Mouse (Mus musculus) myocyte (in vitro differentiated cells): ENCODE measurements around the gene Mrpl52. TPM values are rescaled to one million over a fixed set of nuclear protein-coding genes. Genes with fewer than 3 reads are reported as not detected.

Source experiments
- H3K27me3 ChIP-seq: one replicate; pipeline ENCODE4 v1.6.1; 2011; ENCODE audit not compliant: control insufficient read depth, insufficient read depth, insufficient read length
- H3K36me3 ChIP-seq: one replicate; pipeline ENCODE4 v1.6.1; 2011; ENCODE audit not compliant: control insufficient read depth, insufficient read depth
- H3K4me2 ChIP-seq: one replicate; pipeline ENCODE4 v1.6.1; 2011; ENCODE audit warnings: low read depth, control low read depth
- H3K4me3 ChIP-seq: one replicate; pipeline ENCODE4 v1.5.1; 2011; ENCODE audit warnings: mild to moderate bottlenecking, control low read depth, moderate library complexity
- H3K79me2 ChIP-seq: one replicate; pipeline ENCODE4 v1.6.1; 2011; ENCODE audit not compliant: control insufficient read depth, insufficient read depth
- H3ac ChIP-seq: one replicate; pipeline ENCODE4 v1.6.1; 2011; ENCODE audit not compliant: control insufficient read depth, insufficient read length
- CEBPB ChIP-seq: IDR thresholded peaks from 2 replicates; pipeline ENCODE4 v1.6.1; 2011; ENCODE audit warnings: mild to moderate bottlenecking, moderate library complexity; ENCODE audit not compliant: poor library complexity, insufficient read depth, severe bottlenecking
- E2F4 ChIP-seq: IDR thresholded peaks from one replicate; pipeline ENCODE4 v1.6.1; 2011; ENCODE audit warnings: mild to moderate bottlenecking, control low read depth, moderate library complexity; ENCODE audit not compliant: insufficient read depth
- MAX ChIP-seq: IDR thresholded peaks from one replicate; pipeline ENCODE4 v1.6.1; 2011; ENCODE audit warnings: low read depth, mild to moderate bottlenecking, control low read depth
- MYOD1 ChIP-seq, 3 experiments: IDR thresholded peaks; one replicate each; pipeline ENCODE4 v1.6.1; 2011; ENCODE audit warnings: control low read depth in 2 of 3, low read depth in 2 of 3, mild to moderate bottlenecking in 2 of 3, moderate library complexity in 1 of 3; ENCODE audit not compliant: insufficient read length in 2 of 3, control insufficient read depth in 1 of 3
- MYOG ChIP-seq, 3 experiments: IDR thresholded peaks; one replicate each; pipeline ENCODE4 v1.6.1; 2011; ENCODE audit warnings: control low read depth in 2 of 3, low read depth in 2 of 3, mild to moderate bottlenecking in 2 of 3; ENCODE audit not compliant: insufficient read length in 2 of 3, control insufficient read depth in 1 of 3, insufficient read depth in 1 of 3
- POLR2A ChIP-seq: IDR thresholded peaks from one replicate; pipeline ENCODE4 v1.6.1; 2011; ENCODE audit warnings: low read depth, mild to moderate bottlenecking, control low read depth, moderate library complexity; ENCODE audit not compliant: insufficient read length
- POLR2AphosphoS2 ChIP-seq: IDR thresholded peaks from one replicate; pipeline ENCODE4 v1.6.1; 2011; ENCODE audit warnings: low read depth, control low read depth; ENCODE audit not compliant: insufficient read length
- REST ChIP-seq: IDR thresholded peaks from one replicate; pipeline ENCODE4 v1.6.1; 2011; ENCODE audit warnings: mild to moderate bottlenecking, control low read depth, moderate library complexity; ENCODE audit not compliant: insufficient read depth, insufficient read length
- SRF ChIP-seq: IDR thresholded peaks from one replicate; pipeline ENCODE4 v1.6.1; 2011; ENCODE audit warnings: low read depth; ENCODE audit not compliant: control insufficient read depth, insufficient read length
- TCF12 ChIP-seq: IDR thresholded peaks from one replicate; pipeline ENCODE4 v1.6.1; 2011; ENCODE audit warnings: mild to moderate bottlenecking, control low read depth; ENCODE audit not compliant: poor library complexity, insufficient read depth, severe bottlenecking
- TCF3 ChIP-seq: IDR thresholded peaks from one replicate; pipeline ENCODE4 v1.6.1; 2011; ENCODE audit warnings: low read depth, control low read depth; ENCODE audit not compliant: insufficient read length
- USF1 ChIP-seq: IDR thresholded peaks from one replicate; pipeline ENCODE4 v1.6.1; 2011; ENCODE audit warnings: low read depth, mild to moderate bottlenecking, control low read depth, moderate library complexity
- polyA plus RNA-seq: library from polyadenylated mRNA; unstranded; fragments of >200 nt; fragmentation: generic; extraction: Trizol; gene quantifications from one replicate; pipeline ENCODE4 v1.2.1, GENCODE M21; 2012; ENCODE audit warnings: missing spikeins

Gene Mrpl52
- polyA plus RNA-seq, 1 experiment, result 483 TPM

DNA sequence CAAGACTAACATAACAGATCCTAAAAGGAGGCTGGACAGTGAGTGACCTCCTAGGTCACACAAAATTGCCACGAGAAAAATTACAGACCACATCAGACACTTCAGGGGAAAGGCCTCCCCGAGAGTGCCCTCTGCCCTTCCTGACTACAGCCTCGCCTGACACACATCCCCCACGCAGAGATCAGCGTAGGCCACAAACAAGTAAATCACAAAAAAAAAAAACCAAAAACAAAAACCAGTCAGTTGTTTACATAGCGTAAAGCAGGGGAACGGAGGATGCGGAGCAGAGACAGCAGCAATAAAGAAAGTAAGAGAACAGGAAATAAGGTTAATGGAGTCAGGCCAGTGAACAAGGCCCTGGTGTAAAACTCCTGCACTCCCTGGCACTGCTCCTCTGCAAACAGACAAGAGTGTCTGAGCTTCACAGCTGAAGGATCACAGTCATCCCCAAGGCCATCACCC, 27.8 kb upstream of the Mrpl52 start:
- TF ChIP-seq POLR2A, result no peak
- no peak for TF ChIP-seq E2F4
- no peak for TF ChIP-seq SRF
- TF ChIP-seq MAX, result no peak
- no peak for TF ChIP-seq TCF12
- no peak for TF ChIP-seq TCF3
- TF ChIP-seq MYOD1 (IDR thresholded peaks at IDR 0.05; ENCODE audit: control insufficient read depth in 1 of 3, insufficient read length in 2 of 3, low read depth in 2 of 3), result no peak
- no peak for TF ChIP-seq MYOG (IDR thresholded peaks at IDR 0.05; ENCODE audit: control insufficient read depth in 1 of 3, insufficient read depth in 1 of 3, insufficient read length in 2 of 3, low read depth in 2 of 3)
- TF ChIP-seq USF1, result no peak
- TF ChIP-seq CEBPB, result no peak
- TF ChIP-seq REST, result no peak
- TF ChIP-seq POLR2AphosphoS2, result no peak
- Histone ChIP-seq H3K36me3 (no peaks in the 10 kb centered on the region), H3K4me2 (peak overlapping the region; percentile 38), H3K79me2 (no peaks in the 10 kb centered on the region), H3K27me3 (no peaks in the 10 kb centered on the region), H3ac (no peak overlapping the region), H3K4me3 (no peak overlapping the region)

DNA sequence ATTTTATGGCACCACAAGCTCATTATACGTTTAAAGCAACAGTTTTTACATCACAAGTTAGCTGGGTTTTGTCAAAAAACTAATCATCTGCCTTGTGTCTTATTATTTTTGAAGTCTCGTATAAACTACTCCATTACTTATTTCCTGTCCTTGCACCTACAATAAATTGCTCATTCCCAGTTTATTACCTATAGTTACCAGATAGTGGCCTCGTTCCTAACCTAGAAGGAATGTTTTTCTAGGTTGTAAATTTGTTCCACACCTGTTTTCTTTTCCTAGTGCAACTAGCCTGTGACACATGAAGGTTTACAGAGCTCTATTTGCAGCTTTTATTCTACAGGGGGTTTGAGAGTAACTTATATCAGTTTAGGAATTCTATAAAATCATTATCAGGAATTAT, 25.0 kb upstream of the Mrpl52 start:
- Histone ChIP-seq H3ac (no peak overlapping the region), H3K36me3 (no peaks in the 10 kb centered on the region), H3K27me3 (no peaks in the 10 kb centered on the region), H3K4me3 (no peak overlapping the region), H3K79me2 (no peaks in the 10 kb centered on the region), H3K4me2 (no peak overlapping the region)
- TF ChIP-seq MYOD1 (IDR thresholded peaks at IDR 0.05; ENCODE audit: control insufficient read depth in 1 of 3, insufficient read length in 2 of 3, low read depth in 2 of 3) (no peak), CEBPB (no peak), USF1 (no peak), TCF12 (no peak), POLR2AphosphoS2 (no peak)

DNA sequence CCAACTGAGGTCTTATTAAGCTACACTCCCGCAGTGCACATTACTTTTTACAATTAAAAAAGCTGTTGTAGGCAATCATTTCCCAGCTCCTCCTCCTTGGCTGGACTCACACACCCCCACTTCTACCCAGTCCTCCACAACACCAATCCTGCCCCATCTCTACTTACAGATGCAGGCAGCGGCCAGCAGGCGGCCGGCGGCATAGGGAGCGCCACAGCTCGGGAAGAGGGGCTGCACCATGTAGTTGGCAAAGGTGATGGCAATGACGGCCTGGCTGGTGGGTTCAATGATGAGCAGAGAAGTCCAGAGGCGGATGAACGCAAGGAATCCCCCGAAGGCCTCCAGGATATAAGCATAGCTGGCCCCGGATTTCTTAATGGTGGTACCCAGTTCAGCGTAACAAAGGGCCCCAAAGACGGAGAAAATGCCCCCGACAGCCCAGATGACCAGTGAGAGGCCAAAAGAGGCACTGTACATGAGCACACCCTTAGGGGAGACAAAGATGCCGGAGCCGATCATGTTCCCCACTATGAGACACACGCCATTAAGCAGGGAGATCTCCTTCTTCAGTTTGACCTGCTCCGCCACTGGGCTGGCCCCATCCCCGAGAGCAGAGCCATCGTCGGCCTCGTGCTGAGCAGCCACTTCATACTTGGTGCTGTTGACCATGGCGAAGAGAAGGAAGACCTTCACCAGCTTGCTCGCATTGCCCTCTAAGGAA, 18.2 kb upstream of the Mrpl52 start:
- H3ac ChIP-seq, result no peak overlapping the region
- no peaks in the 10 kb centered on the region for H3K27me3 ChIP-seq
- no peak overlapping the region for H3K4me3 ChIP-seq
- H3K79me2 ChIP-seq, result no peaks in the 10 kb centered on the region
- no peak for TF ChIP-seq POLR2A
- TF ChIP-seq MAX, result no peak
- TF ChIP-seq SRF, result no peak
- TF ChIP-seq TCF3, result no peak
- no peak for TF ChIP-seq REST
- TF ChIP-seq TCF12, result no peak
- no peak for TF ChIP-seq MYOD1 (IDR thresholded peaks at IDR 0.05; ENCODE audit: control insufficient read depth in 1 of 3, insufficient read length in 2 of 3, low read depth in 2 of 3)
- no peak for TF ChIP-seq CEBPB
- TF ChIP-seq POLR2AphosphoS2, result no peak
- TF ChIP-seq E2F4, result no peak
- TF ChIP-seq USF1, result no peak
- TF ChIP-seq MYOG (IDR thresholded peaks at IDR 0.05; ENCODE audit: control insufficient read depth in 1 of 3, insufficient read depth in 1 of 3, insufficient read length in 2 of 3, low read depth in 2 of 3), result no peak
- no peaks in the 10 kb centered on the region for H3K36me3 ChIP-seq
- H3K4me2 ChIP-seq, result no peak overlapping the region

DNA sequence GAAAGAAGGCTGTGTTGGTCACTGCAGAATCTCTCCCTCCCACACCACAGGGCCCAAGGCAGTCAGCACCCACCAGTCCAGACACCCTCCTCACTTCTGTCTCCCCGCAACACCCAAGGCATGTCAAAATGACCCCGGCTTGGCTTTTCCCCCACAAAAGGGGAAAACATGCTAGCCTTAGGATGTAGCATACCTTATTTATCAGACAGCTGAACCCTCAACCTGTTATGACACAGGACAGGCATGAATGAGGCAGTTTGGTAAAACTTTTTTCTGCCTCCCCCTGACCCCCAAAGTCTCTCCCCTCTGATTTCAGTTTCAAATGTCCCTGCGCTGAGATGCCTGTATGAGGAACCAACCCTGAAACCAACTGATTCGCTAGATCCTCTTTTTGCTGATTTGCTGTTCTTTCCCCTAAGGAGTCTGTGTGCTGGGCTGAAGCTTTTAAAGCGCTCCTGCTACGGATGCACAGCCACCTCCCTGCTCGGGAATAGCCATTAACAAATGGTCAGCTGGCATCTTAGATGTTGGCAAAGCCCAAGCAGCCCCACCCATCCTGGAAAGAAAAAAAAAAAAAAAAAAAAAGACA, 17.6 kb upstream of the Mrpl52 start:
- no peak for TF ChIP-seq MYOD1 (IDR thresholded peaks at IDR 0.05; ENCODE audit: control insufficient read depth in 1 of 3, insufficient read length in 2 of 3, low read depth in 2 of 3)
- Histone ChIP-seq H3K4me3 (no peak overlapping the region), H3K79me2 (no peaks in the 10 kb centered on the region), H3ac (no peak overlapping the region), H3K36me3 (no peaks in the 10 kb centered on the region), H3K27me3 (no peaks in the 10 kb centered on the region), H3K4me2 (no peak overlapping the region)

DNA sequence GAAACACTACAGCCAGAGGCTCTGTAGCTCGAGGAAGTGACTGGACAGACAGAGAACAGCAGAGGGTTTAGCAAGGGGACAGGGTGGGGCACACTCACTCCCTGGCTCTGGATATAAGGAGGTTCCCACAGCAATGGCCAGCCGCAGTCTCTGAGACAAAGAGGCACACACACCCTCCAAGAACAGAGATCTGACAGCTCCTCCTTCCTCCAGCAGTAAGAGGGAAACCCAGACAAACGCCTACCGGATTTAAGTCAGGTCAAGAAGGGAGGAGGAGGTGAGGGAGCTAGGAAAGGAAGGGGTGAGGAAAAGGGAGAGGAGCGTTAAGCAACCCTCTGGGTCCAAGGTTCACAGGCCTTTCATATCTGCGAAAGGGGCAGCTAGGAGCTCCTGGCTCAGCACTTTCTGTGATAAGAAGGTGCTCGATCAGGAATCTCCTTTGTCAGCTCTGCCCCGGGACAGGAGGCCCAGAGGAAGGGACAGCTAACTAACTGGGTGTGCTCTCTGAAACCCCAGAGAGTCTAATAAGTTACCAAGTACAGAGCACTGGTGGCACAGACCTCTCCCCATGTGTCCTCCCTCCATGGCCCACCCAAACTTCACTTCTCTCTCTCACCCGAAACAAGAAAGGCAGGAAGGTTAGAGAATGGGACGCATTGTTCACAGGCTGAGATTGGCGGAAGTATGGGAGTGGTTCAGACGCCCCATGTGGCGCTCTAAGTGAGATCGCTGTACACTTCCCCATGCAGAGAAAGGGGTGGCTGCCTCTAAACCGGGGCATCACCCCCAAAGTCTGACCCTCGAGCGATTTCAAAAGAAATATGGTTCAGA, 16.5 kb upstream of the Mrpl52 start:
- Histone ChIP-seq H3ac (no peak overlapping the region), H3K27me3 (no peaks in the 10 kb centered on the region), H3K79me2 (no peaks in the 10 kb centered on the region), H3K36me3 (no peaks in the 10 kb centered on the region), H3K4me2 (peak overlapping the region; percentile 18), H3K4me3 (no peak overlapping the region)
- TF ChIP-seq MAX, result no peak
- no peak for TF ChIP-seq TCF3
- TF ChIP-seq MYOD1 (IDR thresholded peaks at IDR 0.05; ENCODE audit: control insufficient read depth in 1 of 3, insufficient read length in 2 of 3, low read depth in 2 of 3), result no peak
- no peak for TF ChIP-seq E2F4
- TF ChIP-seq MYOG (IDR thresholded peaks at IDR 0.05; ENCODE audit: control insufficient read depth in 1 of 3, insufficient read depth in 1 of 3, insufficient read length in 2 of 3, low read depth in 2 of 3), result no peak
- no peak for TF ChIP-seq TCF12
- TF ChIP-seq POLR2AphosphoS2, result no peak
- no peak for TF ChIP-seq REST
- TF ChIP-seq USF1, result no peak
- no peak for TF ChIP-seq POLR2A
- no peak for TF ChIP-seq CEBPB
- no peak for TF ChIP-seq SRF
